Mouse (Mus musculus) cerebellum, adult 11 months (tissue): ENCODE data around the gene Kpna7.
"Not testable (repeated sequence)": the region's sequence is repeated elsewhere in the genome, so short reads cannot be mapped to it uniquely, and the experiment has no call there.

Experiments used
- DNase-seq: peaks from one replicate; pipeline ENCODE4 v3.0.0; 2022

The Kpna7 gene

GRCm38 (mm10) chr5:145101451-145101850 lies 17.6 kb upstream of the Kpna7 start:
- not testable (repeated sequence) for DNase-seq

GRCm38 (mm10) chr5:145100960-145101359 lies 17.1 kb upstream of the Kpna7 start:
- no peak for DNase-seq

GRCm38 (mm10) chr5:145098340-145098821 lies 14.6 kb upstream of the Kpna7 start:
- no peak for DNase-seq

- DNase-seq, result no peak
These were observed 12.4 kb upstream of the Kpna7 start for GRCm38 (mm10) chr5:145096195-145096594.

GRCm38 (mm10) chr5:145089878-145090277 lies 6.0 kb upstream of the Kpna7 start:
- no peak for DNase-seq

GRCm38 (mm10) chr5:145088186-145088585 lies 4.4 kb upstream of the Kpna7 start:
- no peak for DNase-seq

- no peak for DNase-seq
These were observed 992 bp upstream of the Kpna7 start for GRCm38 (mm10) chr5:145084822-145085221.

- not testable (repeated sequence) for DNase-seq
These were observed 629 bp downstream of the Kpna7 start for GRCm38 (mm10) chr5:145083201-145083600.

- no peak for DNase-seq
These were observed 1.8 kb downstream of the Kpna7 start for GRCm38 (mm10) chr5:145081866-145082613.

- no peak for DNase-seq
These were observed 8.7 kb downstream of the Kpna7 start for GRCm38 (mm10) chr5:145075081-145075480.

- no peak for DNase-seq
These were observed 12.5 kb downstream of the Kpna7 start for GRCm38 (mm10) chr5:145071342-145071741.

GRCm38 (mm10) chr5:145069707-145070106 lies 14.1 kb downstream of the Kpna7 start:
- peak; percentile 48 for DNase-seq

GRCm38 (mm10) chr5:145068863-145069262 lies 15.0 kb downstream of the Kpna7 start:
- DNase-seq, result no peak

GRCm38 (mm10) chr5:145064765-145065340 lies 19.0 kb downstream of the Kpna7 start:
- DNase-seq, result no peak

GRCm38 (mm10) chr5:145059524-145059923 lies 24.3 kb downstream of the Kpna7 start:
- DNase-seq, result no peak

GRCm38 (mm10) chr5:145058722-145059121 lies 25.1 kb downstream of the Kpna7 start:
- no peak for DNase-seq

GRCm38 (mm10) chr5:145057907-145058306 lies 25.9 kb downstream of the Kpna7 start:
- no peak for DNase-seq

- DNase-seq, result not testable (repeated sequence)
These were observed 29.6 kb downstream of the Kpna7 start for GRCm38 (mm10) chr5:145054187-145054586.

GRCm38 (mm10) chr5:145042690-145043089 lies 41.1 kb downstream of the Kpna7 start, which contains the start of gene 1700018F24Rik:
Gene 1700018F24Rik (plus strand): TSS chr5:145042990.
- not testable (repeated sequence) for DNase-seq

- DNase-seq, result no peak
These were observed 42.2 kb downstream of the Kpna7 start for GRCm38 (mm10) chr5:145041628-145042027.

- not testable (repeated sequence) for DNase-seq
These were observed 51.4 kb downstream of the Kpna7 start, which contains the start of gene Gm4871 for GRCm38 (mm10) chr5:145032391-145032790. Gene Gm4871 (minus strand): TSS chr5:145032754.

GRCm38 (mm10) chr5:145030476-145030875 lies 53.4 kb downstream of the Kpna7 start:
- not testable (repeated sequence) for DNase-seq

GRCm38 (mm10) chr5:145020712-145021111 lies 63.1 kb downstream of the Kpna7 start:
- not testable (repeated sequence) for DNase-seq

GRCm38 (mm10) chr5:145020254-145020653 lies 63.6 kb downstream of the Kpna7 start:
- DNase-seq, result not testable (repeated sequence)
